Mouse (Mus musculus): ENCODE measurements at regions not wholly inside any gene's neighbourhood (a gene's known extent, or its start where the extent isn't known, plus 50 kb on each side); places are given as distances from the start of the nearest gene placed in this dataset.

GRCm38 (mm10) chr10:66796296-66796695 lies 299.6 kb upstream of the Jmjd1c start:
- TF ChIP-seq FLI1 (IDR thresholded peaks at IDR 0.05; ENCODE audit: low read length) (no peak), GATA1 (IDR thresholded peaks at IDR 0.05; ENCODE audit: borderline replicate concordance, low read length) (no peak)
